ENCODE assay signal across 20 mouse cellular contexts in the genomic region with DNA sequence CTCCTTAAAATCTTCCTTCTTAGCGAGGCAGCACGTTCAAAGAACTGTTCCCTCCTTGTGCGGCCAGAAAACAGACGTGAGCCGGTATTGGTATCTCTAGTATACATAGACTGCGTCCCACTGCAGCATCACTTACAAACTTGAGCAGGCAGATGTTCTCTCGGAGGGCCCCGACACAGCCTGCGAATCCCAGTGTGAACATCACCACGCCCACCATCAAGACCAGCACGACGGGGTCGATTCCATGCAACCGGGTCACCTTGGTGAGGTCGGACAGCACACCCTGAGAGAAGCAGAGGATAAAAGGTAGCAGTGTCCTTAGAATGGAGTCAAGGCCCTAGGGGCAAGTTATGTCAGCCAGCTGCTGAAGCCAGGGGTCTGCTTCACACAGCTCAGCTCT.
"Had no signal": no experiment of that assay in that cellular context is flagged by ENCODE, and none has a peak within 500 bp of the region (broad histone marks: within the 10 kb centered on the region; RNA-seq: fewer than 3 reads in every experiment).

No protein-coding gene starts in this region.

- H3K27me3 ChIP-seq: kidney, embryonic 15.5 days; limb, embryonic 12.5 days; limb, embryonic 15.5 days; midbrain, embryonic 13.5 days; neural tube, embryonic 13.5 days; stomach, embryonic 15.5 days had no signal

- ATAC-seq: liver, postnatal 0 days; lung, postnatal 0 days had no signal

- H3K4me3 ChIP-seq: kidney, embryonic 15.5 days; limb, embryonic 12.5 days; limb, embryonic 15.5 days; midbrain, embryonic 13.5 days; myocyte; neural tube, embryonic 13.5 days; stomach, embryonic 15.5 days had no signal

- H3K27ac ChIP-seq: limb, embryonic 12.5 days; limb, embryonic 15.5 days; liver, embryonic 14.5 days; macrophage; midbrain, embryonic 13.5 days; neural tube, embryonic 13.5 days; stomach, embryonic 15.5 days had no signal

- DNase-seq: kidney, postnatal 10 days; kidney, postnatal 36 days; left cerebral cortex, postnatal 4 days; liver, postnatal 0 days; lung, embryonic 14.5 days; retina, postnatal 1 day; right cerebral cortex, postnatal 25 days; spleen, adult 18-20 months; thymus, postnatal 25 days had no signal

- H3K9me3 ChIP-seq: kidney, embryonic 15.5 days; limb, embryonic 12.5 days; limb, embryonic 15.5 days; midbrain, embryonic 13.5 days; neural tube, embryonic 13.5 days; stomach, embryonic 15.5 days had no signal

- H3K9ac ChIP-seq: kidney, embryonic 15.5 days; limb, embryonic 12.5 days; limb, embryonic 15.5 days; liver, embryonic 14.5 days; liver, postnatal 0 days; lung, embryonic 14.5 days; midbrain, embryonic 13.5 days; stomach, embryonic 15.5 days had no signal

- H3K4me2 ChIP-seq: kidney, embryonic 15.5 days; limb, embryonic 12.5 days; limb, embryonic 15.5 days; liver, embryonic 11.5 days; lung, embryonic 14.5 days; midbrain, embryonic 13.5 days; neural tube, embryonic 13.5 days; stomach, embryonic 15.5 days had no signal
